Mouse (Mus musculus) gonadal fat pad, adult 2 months (tissue): ENCODE data around the gene 1110004F10Rik. TPM values are rescaled to one million over a fixed set of nuclear protein-coding genes. Genes with fewer than 3 reads are reported as not detected.

Source experiments
- DNase-seq: peaks from one replicate; pipeline ENCODE4 v3.0.0-alpha.2; 2012; ENCODE audit warnings: low read depth
- polyA plus RNA-seq: library from polyadenylated mRNA; depleted of rRNA; stranded (reverse); fragments of >200 nt; gene quantifications from 2 replicates; pipeline ENCODE4 v1.2.3, GENCODE M21; 2012

The 1110004F10Rik gene
- polyA plus RNA-seq, 1 experiment, result 51.5 TPM

GRCm38 (mm10) chr7:116092710-116093465 is 53.7 kb downstream of the 1110004F10Rik start:
- peak; percentile 51 for DNase-seq

GRCm38 (mm10) chr7:116093466-116093850 is 54.3 kb downstream of the 1110004F10Rik start:
- no peak for DNase-seq

GRCm38 (mm10) chr7:116099952-116100528 is 60.8 kb downstream of the 1110004F10Rik start:
- DNase-seq, result no peak

GRCm38 (mm10) chr7:116103091-116103490 is 63.9 kb downstream of the 1110004F10Rik start:
- DNase-seq, result no peak

GRCm38 (mm10) chr7:116110661-116111060 is 71.5 kb downstream of the 1110004F10Rik start:
- DNase-seq, result no peak

- no peak for DNase-seq
These were observed 72.3 kb downstream of the 1110004F10Rik start for GRCm38 (mm10) chr7:116111546-116111945.

- DNase-seq, result no peak
These were observed 76.2 kb downstream of the 1110004F10Rik start for GRCm38 (mm10) chr7:116115216-116115930.

- no peak for DNase-seq
These were observed 76.8 kb downstream of the 1110004F10Rik start for GRCm38 (mm10) chr7:116115991-116116390.

- no peak for DNase-seq
These were observed 80.2 kb downstream of the 1110004F10Rik start for GRCm38 (mm10) chr7:116119306-116119857.

- DNase-seq, result no peak
These were observed 81.5 kb downstream of the 1110004F10Rik start for GRCm38 (mm10) chr7:116120737-116121136.

GRCm38 (mm10) chr7:116121202-116121601 is 82.0 kb downstream of the 1110004F10Rik start:
- DNase-seq, result no peak

GRCm38 (mm10) chr7:116122981-116123596 is 83.9 kb downstream of the 1110004F10Rik start:
- no peak for DNase-seq

GRCm38 (mm10) chr7:116123597-116123985 is 84.4 kb downstream of the 1110004F10Rik start:
- DNase-seq, result no peak

- DNase-seq, result no peak
These were observed 84.9 kb downstream of the 1110004F10Rik start for GRCm38 (mm10) chr7:116124057-116124456.

GRCm38 (mm10) chr7:116125671-116126070 is 86.5 kb downstream of the 1110004F10Rik start:
- DNase-seq, result no peak

GRCm38 (mm10) chr7:116127052-116127451 is 87.9 kb downstream of the 1110004F10Rik start:
- no peak for DNase-seq

- no peak for DNase-seq
These were observed 89.1 kb downstream of the 1110004F10Rik start for GRCm38 (mm10) chr7:116128286-116128685.

GRCm38 (mm10) chr7:116129374-116129773 is 90.2 kb downstream of the 1110004F10Rik start:
- no peak for DNase-seq

- DNase-seq, result no peak
These were observed 92.2 kb downstream of the 1110004F10Rik start for GRCm38 (mm10) chr7:116131390-116131789.

GRCm38 (mm10) chr7:116132078-116132477 is 92.9 kb downstream of the 1110004F10Rik start:
- peak; percentile 26 for DNase-seq

GRCm38 (mm10) chr7:116134413-116135292 is 95.5 kb downstream of the 1110004F10Rik start:
- DNase-seq, result no peak
